In the genomic region with DNA sequence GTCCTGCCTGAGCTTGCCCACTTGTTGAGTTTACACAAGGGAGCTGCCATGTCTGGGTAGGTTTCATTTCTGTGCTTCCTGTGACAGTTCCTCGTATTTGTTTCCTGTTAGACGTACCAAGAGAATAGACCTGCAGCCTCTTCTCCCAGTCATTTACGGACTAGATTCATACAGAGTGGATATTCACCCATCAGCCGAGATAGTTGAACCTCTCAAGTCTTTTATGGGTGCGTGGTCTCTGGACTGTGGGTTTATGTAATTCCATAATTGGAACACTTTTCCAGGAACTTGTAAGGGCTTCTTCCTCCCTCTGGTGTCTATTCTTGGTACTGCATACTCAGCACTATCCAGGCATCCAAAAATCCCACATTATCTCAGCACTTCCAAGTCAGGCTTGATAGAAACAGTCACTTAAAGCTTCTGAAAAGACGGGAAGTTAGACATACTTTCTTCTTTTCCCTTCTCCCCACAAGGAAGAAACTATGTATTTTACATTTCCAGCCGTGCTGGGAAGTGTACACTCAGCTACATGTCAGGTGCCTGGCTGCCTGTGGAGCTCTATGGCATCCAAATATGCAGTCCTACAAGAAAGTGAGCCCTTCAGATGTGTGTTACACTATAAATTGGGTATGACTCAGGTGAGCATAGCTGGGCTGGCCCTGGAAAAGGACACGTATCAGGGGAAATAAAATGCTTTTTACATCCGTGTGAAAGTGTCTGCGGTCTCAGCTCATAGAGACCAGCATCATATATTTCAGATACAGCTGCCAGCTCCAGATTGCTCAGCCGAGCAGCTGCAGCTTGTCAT, we compare ENCODE assay signal across 8 mouse cellular contexts. TPM values are rescaled to one million over a fixed set of nuclear protein-coding genes. Genes with fewer than 3 reads are reported as not detected.
DNase-seq lines count a peak whose midpoint lies in the region; ATAC-seq and TF ChIP-seq lines count a peak whose summit lies in the region.

No protein-coding gene starts in this region.

- CTCF ChIA-PET in Patski (lab: Charles Lee), result interaction anchor here (0.7 to 2.9 kb wide), 16 partner anchors 8 to 327 kb away, joined by 3 to 19 read pairs (median 4); partner anchors contain the start of gene Map3k13

- POLR2A ChIA-PET in Patski (lab: Charles Lee), result no interaction called here

- peak; percentile 44 to 92 for DNase-seq in adrenal gland, adult (ENCODE audit: inconsistent age in 2 of 2, low spot score in 1 of 2)
- DNase-seq in adrenal gland, postnatal 4 days (ENCODE audit: low spot score in 2 of 2), result no peak
- no peak for DNase-seq in Patski (ENCODE audit: low read depth, low spot score)
- DNase-seq in embryo, embryonic 9.5 days (ENCODE audit: extremely low spot score), result peak; percentile 58
- DNase-seq in heart, postnatal 4 days, result peak; percentile 55
- DNase-seq in layer of hippocampus, adult 11-12 months (ENCODE audit: low spot score), result peak; percentile 65
- DNase-seq in lung, postnatal 36 days, result peak; percentile 83
- DNase-seq in right cerebral cortex, postnatal 25 days, result peak; percentile 19

- H3K27me3 ChIP-seq in Patski, result no peaks in the 10 kb centered on the region

- in situ Hi-C loops in Patski (cut with MboI; ENCODE audit: low pct_unique_long_range_greater_than_20kb), result loop anchor here (10.0 kb wide), 1 partner anchor 320 kb away; no protein-coding TSS in a partner anchor

- peak; percentile 80 for TF ChIP-seq CTCF in Patski (IDR thresholded peaks at IDR 0.05)

- ATAC-seq in Patski, result no peak

RNA-seq across cellular contexts. Expression of gene Map3k13, which starts 20.9 kb away (rescaled TPM):
- total RNA-seq in adrenal gland, postnatal 4 days (2021), result 1 to 10 TPM; 2.1 to 2.2 TPM
- 0.83 TPM for polyA plus RNA-seq in Patski (2021)
- 1 to 10 TPM; 1.1 to 1.4 TPM for total RNA-seq in heart, postnatal 4 days (2021)

RNA-seq across cellular contexts. Expression of gene Ehhadh, which starts 27.5 kb away (rescaled TPM):
- 10 to 100 TPM; 25.8 to 31.0 TPM for total RNA-seq in adrenal gland, postnatal 4 days (2021)
- 0.08 TPM for polyA plus RNA-seq in Patski (2021)
- 1 to 10 TPM; 7.4 to 7.9 TPM for total RNA-seq in heart, postnatal 4 days (2021)

Comparison
In these comparisons a context has a peak if more than half of its experiments do, and no peak if none do; other contexts are left out.
1. DNase-seq: peak in adrenal gland, adult (2 of 2), embryo, embryonic 9.5 days (single experiment), heart, postnatal 4 days (single experiment), layer of hippocampus, adult 11-12 months (single experiment), lung, postnatal 36 days (single experiment) and right cerebral cortex, postnatal 25 days (single experiment); none in adrenal gland, postnatal 4 days (0 of 2) and Patski (single experiment).